Mouse (Mus musculus) kidney, adult 11 months (tissue): ENCODE results near the gene Ick.
A peak's percentile ranks its signal among the peaks of the same experiment; 100 is the strongest.
"Not testable (repeated sequence)": the region's sequence is repeated elsewhere in the genome, so short reads cannot be mapped to it uniquely, and the experiment has no call there.

Experiments used
- DNase-seq: peaks from one replicate; pipeline ENCODE4 v3.0.0; 2022

The Ick gene

GRCm38 (mm10) chr9:78105501-78105932 lies 3.5 kb upstream of the Ick start:
- DNase-seq: no peak

DNA sequence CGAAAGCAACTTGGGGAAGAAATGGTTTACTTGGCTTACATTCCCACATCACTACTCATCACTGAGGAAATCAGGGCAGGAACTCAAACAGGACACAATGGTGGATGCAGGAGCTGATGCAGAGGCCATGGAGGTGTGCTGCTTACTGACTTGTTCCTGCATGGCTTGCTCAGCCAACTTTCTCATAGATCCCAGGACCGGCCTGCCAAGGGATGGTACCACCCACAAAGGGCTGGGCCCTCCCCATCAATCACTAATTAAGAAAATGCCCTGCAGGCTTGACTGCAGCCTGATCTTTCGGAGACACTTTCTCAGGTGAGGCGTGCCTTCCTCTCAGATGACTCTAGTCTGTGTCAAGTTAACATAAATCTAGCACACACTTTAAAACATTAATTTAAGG lies 2.2 kb upstream of the Ick start:
- peak; percentile 64 for DNase-seq

GRCm38 (mm10) chr9:78107582-78107911 lies 1.4 kb upstream of the Ick start:
- DNase-seq: no peak

- peak; percentile 73 for DNase-seq
Measured at GRCm38 (mm10) chr9:78107912-78108795, 838 bp upstream of the Ick start.

GRCm38 (mm10) chr9:78109656-78110055 lies 664 bp downstream of the Ick start:
- no peak for DNase-seq

GRCm38 (mm10) chr9:78111456-78111855 lies 2.5 kb downstream of the Ick start:
- DNase-seq: no peak

- DNase-seq: peak; percentile 89
Measured at GRCm38 (mm10) chr9:78112770-78113537, 4.0 kb downstream of the Ick start.

DNA sequence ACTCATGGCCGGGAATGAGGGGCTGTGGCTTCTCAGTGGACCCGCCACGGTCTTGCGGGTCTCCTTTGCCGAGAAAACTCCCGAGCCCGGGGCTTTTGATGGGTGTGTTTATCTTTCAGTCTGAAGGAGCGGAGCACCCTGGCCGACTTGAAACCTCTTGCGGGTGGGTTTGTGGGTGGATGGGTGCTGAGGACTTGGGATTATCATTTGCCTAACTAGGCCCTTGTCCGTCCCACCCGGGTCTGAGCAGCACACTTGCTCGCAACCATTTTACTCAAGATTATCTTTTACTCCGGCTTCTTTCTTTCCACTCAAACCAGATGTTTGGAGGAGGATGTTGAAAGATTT lies 4.5 kb downstream of the Ick start:
- DNase-seq: no peak

GRCm38 (mm10) chr9:78115746-78116145 lies 6.8 kb downstream of the Ick start:
- DNase-seq: no peak

- no peak for DNase-seq
Measured at GRCm38 (mm10) chr9:78117690-78118089, 8.7 kb downstream of the Ick start.

GRCm38 (mm10) chr9:78121358-78121757 lies 12.4 kb downstream of the Ick start:
- DNase-seq: no peak

DNA sequence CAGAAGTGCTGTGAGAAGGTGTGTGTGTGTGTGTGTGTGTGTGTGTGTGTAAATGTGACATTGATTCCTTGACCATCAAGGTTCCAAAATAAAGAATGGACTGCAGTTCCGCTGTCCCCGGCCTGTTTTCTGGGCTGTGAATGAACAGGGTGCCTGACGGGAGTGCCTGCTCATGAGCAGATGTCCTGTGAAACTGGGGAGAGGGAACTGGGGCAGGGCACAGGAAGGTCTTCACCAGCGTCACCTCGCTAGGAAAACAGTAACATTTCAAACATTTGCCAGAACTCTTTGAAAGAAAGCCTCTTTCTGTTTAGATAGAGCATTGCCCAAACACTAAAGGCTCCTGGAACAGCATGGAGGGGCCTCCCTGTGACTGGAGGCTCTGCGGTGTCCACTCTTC lies 13.0 kb downstream of the Ick start:
- DNase-seq: no peak

- DNase-seq: no peak
Measured at GRCm38 (mm10) chr9:78122939-78123712, 14.1 kb downstream of the Ick start.

GRCm38 (mm10) chr9:78124297-78124696 lies 15.3 kb downstream of the Ick start:
- DNase-seq: no peak

DNA sequence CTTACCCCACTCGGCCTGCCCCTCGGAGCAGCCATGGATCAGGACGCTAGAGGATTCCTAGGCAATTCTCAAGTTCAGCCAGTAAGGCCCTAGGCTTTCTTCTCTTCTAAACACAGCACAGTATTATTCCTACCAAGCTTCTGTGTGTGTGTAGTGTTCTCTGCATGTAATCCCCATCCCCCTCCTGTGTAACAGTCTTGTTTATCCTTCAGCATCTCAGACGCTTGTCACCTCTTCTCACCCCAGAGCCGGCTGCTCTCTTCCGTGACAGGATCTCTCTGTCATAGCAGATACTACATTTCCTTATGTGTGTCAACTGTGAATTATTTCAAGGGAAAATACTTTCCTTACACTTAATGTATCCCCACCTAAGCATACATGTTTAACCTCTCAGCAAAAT lies 17.0 kb downstream of the Ick start:
- no peak for DNase-seq

DNA sequence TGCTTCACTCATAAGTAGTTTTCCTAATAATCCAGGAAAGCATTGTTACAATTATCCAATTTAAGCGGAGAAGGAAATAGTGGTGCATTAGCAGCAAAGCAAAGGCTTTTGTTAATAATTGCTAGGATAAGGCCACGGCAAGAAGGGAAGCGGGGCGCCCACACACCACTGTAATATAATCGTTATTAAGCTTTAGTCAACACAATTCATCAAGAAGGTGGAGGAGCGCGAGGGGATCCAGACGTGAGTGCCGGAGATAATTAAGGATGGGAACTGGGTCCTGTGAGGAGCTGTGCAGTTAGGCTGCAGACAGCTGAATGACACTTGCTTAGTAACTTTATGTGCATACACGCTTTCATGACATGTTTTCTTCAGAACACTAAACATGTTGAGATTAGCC lies 17.7 kb downstream of the Ick start:
- DNase-seq: no peak

GRCm38 (mm10) chr9:78135658-78136057 lies 26.7 kb downstream of the Ick start:
- DNase-seq: no peak

GRCm38 (mm10) chr9:78138044-78138676 lies 29.2 kb downstream of the Ick start:
- DNase-seq: no peak

- no peak for DNase-seq
Measured at GRCm38 (mm10) chr9:78139463-78139862, 30.5 kb downstream of the Ick start.

DNA sequence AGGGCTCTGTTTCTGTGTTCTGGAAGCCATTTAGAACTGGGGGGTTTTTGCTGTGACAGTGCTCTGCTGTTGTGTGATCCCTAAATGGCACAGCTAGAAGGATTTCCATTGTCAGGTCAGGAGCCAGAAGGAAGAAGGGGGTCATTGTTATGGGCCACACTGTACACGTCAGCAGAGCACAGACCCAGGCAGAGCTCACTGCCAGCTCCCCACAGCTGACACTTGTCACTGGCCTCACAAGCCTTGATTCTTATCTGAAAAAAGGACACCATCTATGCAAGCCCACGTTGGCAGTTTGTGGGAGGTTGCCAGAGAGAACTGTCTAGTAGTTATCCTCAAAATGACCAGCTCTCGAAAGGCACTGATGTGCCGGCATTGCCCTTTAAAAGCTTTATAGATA lies 37.1 kb downstream of the Ick start:
- DNase-seq: no peak

- no peak for DNase-seq
Measured at GRCm38 (mm10) chr9:78146627-78147026, 37.6 kb downstream of the Ick start.

DNA sequence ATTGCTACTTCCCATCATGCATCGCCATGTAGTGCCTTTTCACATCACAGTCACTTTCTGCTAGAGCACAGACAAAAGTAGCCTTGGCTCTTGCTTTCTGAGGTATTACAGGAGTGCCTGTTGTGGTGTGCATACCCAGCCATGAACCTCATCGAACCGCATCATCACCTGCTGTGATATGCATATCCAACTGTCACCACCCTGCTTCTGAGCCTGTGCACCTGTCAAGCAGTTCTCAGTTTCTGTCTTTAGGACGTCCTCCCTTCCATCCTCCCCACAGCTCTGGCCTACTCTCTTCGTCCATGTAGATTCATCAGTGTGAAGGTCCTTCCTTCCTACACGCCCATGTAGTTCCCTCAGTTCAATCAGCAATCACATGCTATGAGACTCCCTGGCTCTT lies 39.2 kb downstream of the Ick start:
- no peak for DNase-seq

- DNase-seq: not testable (repeated sequence)
Measured at GRCm38 (mm10) chr9:78149770-78150169, 40.8 kb downstream of the Ick start.
